Mouse (Mus musculus) myocyte (in vitro differentiated cells): ENCODE data around the gene Krt39.

Source experiments
- CEBPB ChIP-seq: IDR thresholded peaks from 2 replicates; pipeline ENCODE4 v1.6.1; 2011; ENCODE audit warnings: mild to moderate bottlenecking, moderate library complexity; ENCODE audit not compliant: poor library complexity, insufficient read depth, severe bottlenecking
- E2F4 ChIP-seq: IDR thresholded peaks from one replicate; pipeline ENCODE4 v1.6.1; 2011; ENCODE audit warnings: mild to moderate bottlenecking, control low read depth, moderate library complexity; ENCODE audit not compliant: insufficient read depth
- MAX ChIP-seq: IDR thresholded peaks from one replicate; pipeline ENCODE4 v1.6.1; 2011; ENCODE audit warnings: low read depth, mild to moderate bottlenecking, control low read depth
- MYOD1 ChIP-seq, 3 experiments: IDR thresholded peaks; one replicate each; pipeline ENCODE4 v1.6.1; 2011; ENCODE audit warnings: control low read depth in 2 of 3, low read depth in 2 of 3, mild to moderate bottlenecking in 2 of 3, moderate library complexity in 1 of 3; ENCODE audit not compliant: insufficient read length in 2 of 3, control insufficient read depth in 1 of 3
- MYOG ChIP-seq, 3 experiments: IDR thresholded peaks; one replicate each; pipeline ENCODE4 v1.6.1; 2011; ENCODE audit warnings: control low read depth in 2 of 3, low read depth in 2 of 3, mild to moderate bottlenecking in 2 of 3; ENCODE audit not compliant: insufficient read length in 2 of 3, control insufficient read depth in 1 of 3, insufficient read depth in 1 of 3
- POLR2A ChIP-seq: IDR thresholded peaks from one replicate; pipeline ENCODE4 v1.6.1; 2011; ENCODE audit warnings: low read depth, mild to moderate bottlenecking, control low read depth, moderate library complexity; ENCODE audit not compliant: insufficient read length
- POLR2AphosphoS2 ChIP-seq: IDR thresholded peaks from one replicate; pipeline ENCODE4 v1.6.1; 2011; ENCODE audit warnings: low read depth, control low read depth; ENCODE audit not compliant: insufficient read length
- REST ChIP-seq: IDR thresholded peaks from one replicate; pipeline ENCODE4 v1.6.1; 2011; ENCODE audit warnings: mild to moderate bottlenecking, control low read depth, moderate library complexity; ENCODE audit not compliant: insufficient read depth, insufficient read length
- SRF ChIP-seq: IDR thresholded peaks from one replicate; pipeline ENCODE4 v1.6.1; 2011; ENCODE audit warnings: low read depth; ENCODE audit not compliant: control insufficient read depth, insufficient read length
- TCF12 ChIP-seq: IDR thresholded peaks from one replicate; pipeline ENCODE4 v1.6.1; 2011; ENCODE audit warnings: mild to moderate bottlenecking, control low read depth; ENCODE audit not compliant: poor library complexity, insufficient read depth, severe bottlenecking
- USF1 ChIP-seq: IDR thresholded peaks from one replicate; pipeline ENCODE4 v1.6.1; 2011; ENCODE audit warnings: low read depth, mild to moderate bottlenecking, control low read depth, moderate library complexity

- no peak for TF ChIP-seq POLR2AphosphoS2
- no peak for TF ChIP-seq POLR2A
- no peak for TF ChIP-seq USF1
- no peak for TF ChIP-seq E2F4
- no peak for TF ChIP-seq CEBPB
- TF ChIP-seq TCF12: no peak
- no peak for TF ChIP-seq MAX
- TF ChIP-seq REST: no peak
- TF ChIP-seq MYOD1 (IDR thresholded peaks at IDR 0.05; ENCODE audit: control insufficient read depth in 1 of 3, insufficient read length in 2 of 3, low read depth in 2 of 3): no peak
- TF ChIP-seq MYOG (IDR thresholded peaks at IDR 0.05; ENCODE audit: control insufficient read depth in 1 of 3, insufficient read depth in 1 of 3, insufficient read length in 2 of 3, low read depth in 2 of 3): no peak
- no peak for TF ChIP-seq SRF
Observed at GRCm38 (mm10) chr11:99559366-99559765, 38.2 kb upstream of the Krt39 start, which contains the start of gene Gm11939.
